Mouse (Mus musculus): ENCODE measurements around the gene Zfp92.

- TF ChIP-seq CTCF (IDR thresholded peaks at IDR 0.05; ENCODE audit: extremely low read depth, insufficient read length, insufficient replicate concordance, low read depth, low read length): no peak
- no peak for TF ChIP-seq POLR2A (IDR thresholded peaks at IDR 0.05; ENCODE audit: low read depth, low read length)
Observed at GRCm38 (mm10) chrX:73477500-73477899, 66.6 kb downstream of the Zfp92 start.

All from small intestine, adult 2 months (tissue).